Mouse (Mus musculus) retina, postnatal 7 days (tissue): ENCODE data around the gene Plxna2.
A peak's percentile ranks its signal among the peaks of the same experiment; 100 is the strongest.

ENCODE experiments used
- DNase-seq: peaks from one replicate; pipeline ENCODE4 v3.0.0-alpha.2; 2012; ENCODE audit warnings: low read depth, low spot score

The Plxna2 gene

GRCm38 (mm10) chr1:194704171-194704855 is 86.3 kb downstream of the Plxna2 start:
- DNase-seq = no peak

GRCm38 (mm10) chr1:194706566-194706965 is 88.5 kb downstream of the Plxna2 start:
- no peak for DNase-seq

- DNase-seq = no peak
These were observed 94.4 kb downstream of the Plxna2 start for GRCm38 (mm10) chr1:194712373-194712772.

- DNase-seq = no peak
These were observed 96.4 kb downstream of the Plxna2 start for GRCm38 (mm10) chr1:194714138-194715031.

GRCm38 (mm10) chr1:194717451-194717874 is 99.4 kb downstream of the Plxna2 start:
- no peak for DNase-seq

- DNase-seq = no peak
These were observed 102.4 kb downstream of the Plxna2 start for GRCm38 (mm10) chr1:194720406-194720805.

GRCm38 (mm10) chr1:194721260-194721659 is 103.2 kb downstream of the Plxna2 start:
- no peak for DNase-seq

- DNase-seq = peak; percentile 17
These were observed 104.3 kb downstream of the Plxna2 start for GRCm38 (mm10) chr1:194722329-194722728.

GRCm38 (mm10) chr1:194734836-194735235 is 116.8 kb downstream of the Plxna2 start:
- DNase-seq = no peak

GRCm38 (mm10) chr1:194739894-194740293 is 121.9 kb downstream of the Plxna2 start:
- DNase-seq = no peak

- DNase-seq = no peak
These were observed 124.9 kb downstream of the Plxna2 start for GRCm38 (mm10) chr1:194742901-194743422.

- no peak for DNase-seq
These were observed 127.3 kb downstream of the Plxna2 start for GRCm38 (mm10) chr1:194745177-194745934.

- peak; percentile 19 for DNase-seq
These were observed 128.6 kb downstream of the Plxna2 start for GRCm38 (mm10) chr1:194746332-194747249.

GRCm38 (mm10) chr1:194747258-194747657 is 129.2 kb downstream of the Plxna2 start:
- no peak for DNase-seq

- no peak for DNase-seq
These were observed 135.2 kb downstream of the Plxna2 start for GRCm38 (mm10) chr1:194753168-194753567.

GRCm38 (mm10) chr1:194756001-194756400 is 138.0 kb downstream of the Plxna2 start:
- DNase-seq = no peak

- DNase-seq = no peak
These were observed 138.4 kb downstream of the Plxna2 start for GRCm38 (mm10) chr1:194756409-194756808.

GRCm38 (mm10) chr1:194756863-194757262 is 138.8 kb downstream of the Plxna2 start:
- DNase-seq = no peak

- no peak for DNase-seq
These were observed 143.6 kb downstream of the Plxna2 start for GRCm38 (mm10) chr1:194761432-194762212.

GRCm38 (mm10) chr1:194762896-194763295 is 144.9 kb downstream of the Plxna2 start:
- DNase-seq = no peak
